Mouse (Mus musculus) spleen, adult 2 months (tissue): ENCODE data around the gene Rere.

Source experiments
- CTCF ChIP-seq: fragments of 200-500 bp; IDR thresholded peaks from 2 replicates; pipeline ENCODE4 v1.5.1; 2011; ENCODE audit warnings: mild to moderate bottlenecking, inconsistent platforms; ENCODE audit not compliant: insufficient read depth, insufficient read length, insufficient replicate concordance; ENCODE audit errors: extremely low read depth
- POLR2A ChIP-seq: fragments of 200-500 bp; IDR thresholded peaks from 2 replicates; pipeline ENCODE4 v1.6.1; 2011; ENCODE audit warnings: low read depth, low read length, inconsistent platforms

- no peak for TF ChIP-seq POLR2A
- TF ChIP-seq CTCF, result no peak
Observed at GRCm38 (mm10) chr4:150394091-150394490, 112.6 kb downstream of the Rere start.
